Mouse (Mus musculus): Measurements from ENCODE around the gene Mrpl58.
"Not testable (repeated sequence)": the region's sequence is repeated elsewhere in the genome, so short reads cannot be mapped to it uniquely, and the experiment has no call there.

Gene Mrpl58

DNA sequence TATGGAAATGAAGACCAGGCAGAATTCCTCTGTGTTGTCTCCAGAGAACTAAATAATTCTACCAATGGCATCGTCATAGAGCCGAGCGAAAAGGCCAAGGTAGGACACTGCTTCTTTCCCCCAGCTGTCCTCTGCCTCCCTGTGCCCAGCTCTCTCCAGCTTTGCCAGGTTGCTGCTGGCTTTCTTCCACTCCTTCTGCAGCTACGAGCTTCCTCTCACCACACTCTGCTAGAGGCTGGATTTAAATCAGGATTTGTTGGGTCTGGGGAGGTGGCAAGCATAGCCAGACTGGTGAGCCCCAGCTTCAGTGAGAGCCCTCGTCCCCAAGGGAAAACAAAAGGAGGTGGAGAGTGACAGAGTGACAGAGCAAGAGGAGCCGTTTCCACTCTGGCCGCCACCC is 25.8 kb downstream of the Mrpl58 start:
- DNase-seq = no peak

GRCm38 (mm10) chr11:115430561-115430960 is 27.0 kb downstream of the Mrpl58 start:
- no peak for DNase-seq

DNA sequence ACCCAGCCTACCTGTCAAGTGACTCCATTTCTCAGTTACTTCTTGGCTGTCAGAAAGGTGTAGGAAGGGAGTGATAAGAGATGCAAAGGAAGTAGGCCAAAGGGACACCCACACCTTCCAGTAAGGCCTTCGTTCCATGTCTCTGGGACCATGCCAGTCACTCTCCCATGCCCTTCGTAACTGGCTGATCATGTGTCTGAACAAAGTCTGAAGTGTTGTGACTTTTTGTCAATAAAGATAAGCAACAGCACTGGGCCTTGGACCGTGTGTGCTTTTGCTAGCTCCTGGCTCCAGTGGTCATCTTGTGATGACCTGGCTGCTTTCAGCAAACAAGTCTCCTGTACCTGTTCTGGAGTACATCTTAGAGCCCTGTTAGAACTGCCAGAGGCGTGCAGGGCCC is 29.3 kb downstream of the Mrpl58 start:
- DNase-seq = no peak

DNA sequence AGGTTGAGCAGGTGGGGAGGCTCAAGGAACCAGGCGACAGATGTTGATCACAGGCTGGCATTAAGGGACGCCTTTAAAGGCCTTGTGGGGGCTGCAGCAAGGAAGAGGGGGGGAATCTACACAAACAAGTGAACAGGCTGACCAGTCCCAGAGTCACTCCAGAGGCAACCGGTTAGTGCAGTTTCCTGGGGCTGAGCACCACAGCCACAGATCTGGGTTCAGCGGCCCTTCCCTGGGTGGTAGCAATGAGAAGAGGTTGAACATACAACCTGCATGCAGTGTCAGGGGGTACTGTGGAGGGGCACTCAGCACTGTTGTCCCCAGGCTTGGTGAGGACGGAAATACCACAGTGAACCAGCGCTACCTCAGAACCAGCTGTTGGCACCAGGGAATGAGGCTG is 29.8 kb downstream of the Mrpl58 start:
- no peak for DNase-seq

GRCm38 (mm10) chr11:115435596-115436337 is 32.2 kb downstream of the Mrpl58 start:
- DNase-seq = no peak

DNA sequence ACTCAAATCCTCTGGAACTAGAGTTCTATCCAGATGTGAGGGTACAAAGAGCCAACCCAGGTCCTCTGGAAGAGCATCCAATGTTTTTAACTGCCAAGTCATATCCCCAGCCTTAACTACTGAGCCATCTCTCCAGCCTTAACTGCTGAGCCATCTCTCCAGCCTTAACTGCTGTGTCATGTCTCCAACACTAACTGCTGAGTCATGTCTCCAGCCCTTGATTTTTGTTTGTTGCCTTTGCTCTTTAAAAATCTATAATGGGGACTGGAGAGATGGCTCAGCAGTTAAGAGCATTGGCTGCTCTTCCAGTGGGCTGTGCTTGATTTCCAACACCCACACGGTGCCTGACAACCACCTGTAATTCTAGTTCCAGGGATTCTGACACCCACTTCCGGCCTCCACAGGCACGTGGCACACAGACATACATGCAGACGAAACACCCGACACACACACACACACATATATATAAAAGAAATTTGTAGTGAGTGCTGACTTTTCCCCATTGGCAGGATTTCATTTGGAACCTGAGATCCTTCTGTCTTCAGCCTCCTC is 34.1 kb downstream of the Mrpl58 start:
- no peak for DNase-seq

GRCm38 (mm10) chr11:115439326-115439725 is 35.8 kb downstream of the Mrpl58 start:
- no peak for DNase-seq

DNA sequence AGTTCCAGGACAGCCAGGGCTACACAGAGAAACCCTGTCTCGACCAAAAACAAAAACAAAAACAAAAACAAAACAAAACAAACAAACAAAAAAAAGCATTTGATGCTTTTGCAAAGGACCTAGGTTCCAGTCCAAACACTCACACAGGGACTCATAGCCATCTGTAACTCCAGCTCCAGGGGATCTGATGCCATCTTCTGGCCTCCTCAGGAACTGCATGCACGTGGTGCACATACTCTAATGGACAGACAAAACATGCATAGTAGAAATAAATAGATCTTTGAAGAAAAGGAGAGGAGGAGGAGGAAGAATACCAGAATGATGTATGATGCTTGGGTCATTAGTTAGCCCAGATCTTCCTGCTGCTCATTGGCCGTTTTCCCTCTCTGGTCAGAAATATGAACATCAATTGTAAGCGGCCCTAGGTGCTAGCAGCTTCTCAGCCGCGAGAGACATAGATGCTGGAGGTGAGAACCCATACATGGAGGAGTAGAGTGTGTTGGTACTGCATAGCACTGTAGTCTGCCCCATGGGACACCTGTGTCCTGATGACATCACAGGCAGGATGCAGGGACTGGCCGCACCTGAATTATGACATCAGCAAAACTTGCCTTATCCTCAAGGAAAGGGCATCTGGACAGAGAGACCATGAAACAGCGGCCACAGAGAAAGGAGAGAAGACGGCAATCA is 36.5 kb downstream of the Mrpl58 start, which contains the start of gene Trim80:
Trim80 (plus strand) TSS at position 640 of the 690 bp plus-strand sequence.
- DNase-seq = no peak

- DNase-seq = no peak
These were observed 37.9 kb downstream of the Mrpl58 start for GRCm38 (mm10) chr11:115441417-115441816.

DNA sequence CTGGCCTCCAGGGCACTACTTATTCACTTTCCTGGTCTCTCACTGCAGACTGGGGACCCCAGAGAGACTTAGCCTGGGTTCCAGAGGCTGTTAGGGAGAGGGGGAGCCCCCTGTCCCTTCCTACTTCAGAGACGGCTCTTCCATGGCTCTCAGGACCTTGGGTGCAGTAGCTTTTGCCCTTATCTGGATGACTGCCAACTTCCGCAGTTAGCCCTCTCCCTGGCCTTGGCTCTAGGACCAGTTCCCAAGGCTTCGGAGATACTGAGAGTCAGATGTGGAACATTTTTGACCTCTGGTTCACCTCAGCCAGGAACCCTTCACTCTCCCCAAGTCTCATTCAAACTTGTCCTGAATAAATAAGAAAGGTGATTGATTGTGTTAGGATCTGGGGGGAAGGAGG is 43.4 kb downstream of the Mrpl58 start:
- DNase-seq = no peak

GRCm38 (mm10) chr11:115447321-115447885 is 43.9 kb downstream of the Mrpl58 start:
- DNase-seq = no peak

GRCm38 (mm10) chr11:115448075-115448474 is 44.5 kb downstream of the Mrpl58 start:
- no peak for DNase-seq

DNA sequence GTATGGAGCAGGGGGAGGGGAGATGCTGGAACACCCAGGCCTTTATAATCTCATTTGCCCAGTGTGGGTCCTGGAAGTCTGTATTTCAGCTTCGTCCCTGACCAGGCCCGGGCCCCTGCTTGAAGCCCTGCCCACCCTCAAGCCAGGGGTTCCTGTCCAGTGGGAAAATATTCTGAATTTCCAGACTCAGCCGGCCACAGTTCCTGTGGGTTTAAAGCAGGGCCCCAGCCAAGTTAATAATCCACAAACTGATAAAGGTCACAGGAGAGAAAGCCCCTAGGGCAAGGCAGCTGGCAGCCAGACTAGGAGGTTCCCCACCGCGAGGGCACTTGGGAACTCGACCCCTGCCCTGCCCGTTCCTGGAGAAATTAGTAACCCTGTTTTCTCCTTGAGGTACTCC is 45.4 kb downstream of the Mrpl58 start:
- DNase-seq = no peak

DNA sequence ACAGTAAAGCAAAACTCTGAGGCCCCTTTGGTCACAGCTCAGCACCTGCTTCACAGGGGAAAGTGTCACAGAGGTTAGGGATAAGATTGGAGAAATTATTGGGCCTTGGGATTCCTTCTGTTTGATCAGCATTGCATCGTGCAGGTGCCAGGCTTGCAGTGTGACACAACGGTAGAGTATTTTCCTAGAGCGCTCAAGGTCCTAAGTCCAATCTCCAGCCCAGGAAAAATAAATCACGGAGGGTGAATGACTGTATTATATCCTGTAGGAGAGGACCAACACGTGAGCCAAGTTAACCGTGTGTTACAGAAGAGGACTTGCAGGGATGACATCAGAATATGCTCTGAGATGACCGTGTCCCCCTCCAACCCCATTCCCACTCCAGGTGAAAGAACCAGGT is 46.6 kb downstream of the Mrpl58 start:
- DNase-seq = no peak

DNA sequence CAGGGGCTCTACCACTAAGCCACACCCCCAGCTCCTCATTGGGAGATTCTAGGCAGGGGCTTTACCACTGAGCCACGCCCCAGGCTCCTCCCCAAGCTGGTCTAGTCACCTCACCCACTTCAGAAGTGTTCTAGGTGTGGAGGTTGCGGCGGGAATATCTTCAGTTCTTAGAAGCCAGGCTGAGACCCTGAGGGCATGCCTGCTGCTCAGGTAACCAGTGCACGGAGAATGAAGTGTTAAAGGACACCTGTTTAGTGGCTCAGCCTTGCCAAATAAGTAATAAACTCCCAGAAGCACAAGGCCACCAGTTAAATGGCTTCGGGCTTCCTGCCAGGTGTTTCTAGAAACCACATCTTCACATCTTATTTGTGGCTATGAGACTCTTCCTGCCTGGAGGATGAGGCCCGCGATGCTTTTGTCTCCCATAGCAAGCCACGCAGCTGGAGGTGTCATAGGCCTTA is 48.3 kb downstream of the Mrpl58 start:
- no peak for DNase-seq

DNA sequence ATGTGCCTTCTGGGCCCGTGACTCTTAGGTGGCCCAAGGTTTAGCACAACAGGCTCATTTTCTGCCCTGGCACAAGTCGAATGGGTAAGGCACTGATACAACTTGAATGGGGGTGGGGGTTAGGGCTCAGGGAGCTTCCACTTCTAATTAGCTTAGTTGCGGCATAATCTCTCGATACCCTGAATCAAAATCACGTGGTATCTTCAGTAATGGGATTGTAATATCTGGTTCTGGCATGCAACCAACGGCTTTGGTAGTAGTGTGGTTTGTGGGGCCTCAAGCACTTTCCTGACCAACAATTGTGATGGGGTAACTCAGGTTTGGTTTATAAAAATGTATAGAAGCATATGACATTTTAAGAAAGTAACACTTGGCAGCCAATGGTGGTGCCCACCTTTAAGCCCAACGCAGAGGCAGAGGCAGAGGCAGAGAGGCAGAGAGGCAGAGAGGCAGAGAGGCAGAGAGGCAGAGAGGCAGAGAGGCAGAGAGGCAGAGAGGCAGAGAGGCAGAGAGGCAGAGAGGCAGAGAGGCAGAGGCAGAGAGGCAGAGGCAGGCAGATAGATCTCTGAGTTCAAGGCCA is 48.8 kb downstream of the Mrpl58 start:
- DNase-seq = no peak

DNA sequence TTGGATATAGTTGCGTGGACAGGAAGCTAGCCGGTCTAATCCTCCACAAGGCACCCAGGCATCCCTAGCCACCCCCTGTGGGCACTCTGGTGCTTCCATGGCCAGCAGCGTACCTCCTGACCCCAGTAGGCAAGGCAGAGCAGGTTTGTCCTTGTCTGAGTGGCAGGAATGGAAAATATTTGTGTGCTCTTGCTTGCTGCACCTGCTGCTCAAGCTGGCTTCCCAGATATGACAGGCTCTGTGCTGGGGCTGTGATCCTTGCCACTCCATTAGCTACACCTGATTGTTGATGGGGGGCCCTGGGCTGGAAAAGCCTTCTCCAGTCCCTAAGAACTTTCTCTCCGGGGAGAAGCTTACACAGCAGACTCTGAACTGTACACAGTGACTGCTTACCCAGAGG is 49.8 kb downstream of the Mrpl58 start:
- DNase-seq = no peak

GRCm38 (mm10) chr11:115454822-115455221 is 51.3 kb downstream of the Mrpl58 start:
- not testable (repeated sequence) for DNase-seq

GRCm38 (mm10) chr11:115455619-115456018 is 52.1 kb downstream of the Mrpl58 start:
- no peak for DNase-seq

DNA sequence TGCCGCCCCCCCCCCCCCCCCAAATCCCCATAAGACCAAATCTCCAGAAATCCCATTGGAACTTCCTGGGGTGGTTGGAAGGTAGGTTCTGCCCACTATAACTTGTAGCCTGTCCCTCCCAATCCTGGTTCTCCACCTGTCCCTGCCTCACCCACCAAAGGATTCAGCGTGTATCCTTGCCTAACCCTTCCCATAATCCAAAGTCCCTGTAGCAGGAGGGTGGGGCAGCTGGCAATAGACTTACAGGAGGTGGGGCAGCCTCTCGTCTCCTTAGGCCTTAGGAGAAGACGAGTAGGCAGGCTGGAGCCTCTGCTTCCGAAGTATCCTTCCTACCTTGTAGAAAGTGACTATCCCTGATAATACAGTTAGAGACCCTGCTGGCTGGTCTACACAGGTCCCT is 52.6 kb downstream of the Mrpl58 start:
- DNase-seq = no peak

GRCm38 (mm10) chr11:115457405-115457804 is 53.9 kb downstream of the Mrpl58 start:
- no peak for DNase-seq

- DNase-seq = no peak
These were observed 57.4 kb downstream of the Mrpl58 start for GRCm38 (mm10) chr11:115460976-115461375.

- no peak for DNase-seq
These were observed 58.3 kb downstream of the Mrpl58 start for GRCm38 (mm10) chr11:115461846-115462242.

Data from spleen, adult 18-20 months (tissue).